Mouse (Mus musculus): ENCODE measurements around the gene Tcp11x2. TPM values are rescaled to one million over a fixed set of nuclear protein-coding genes. Genes with fewer than 3 reads are reported as not detected.

Gene Tcp11x2
- not detected for total RNA-seq (2023)

DNA sequence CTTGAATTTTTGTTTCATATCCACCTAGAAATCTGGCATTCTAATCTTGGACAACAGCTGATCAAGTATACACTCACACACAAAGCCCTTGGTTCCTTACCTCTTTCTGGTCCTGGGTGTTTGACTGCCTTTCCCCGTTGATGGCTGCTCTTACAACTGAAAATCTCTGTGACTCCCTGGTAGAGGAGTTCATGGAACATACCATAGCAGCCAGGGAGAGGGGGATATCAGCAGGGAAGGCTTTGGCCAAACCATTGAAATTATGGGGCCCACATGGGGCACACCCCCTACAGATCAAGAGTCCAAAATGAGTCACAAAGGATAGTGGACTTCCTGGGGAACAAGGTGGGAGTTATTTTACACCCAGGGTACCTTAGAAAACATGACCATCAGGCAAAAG, at the start of gene Tcp11x2:
TSS of gene Tcp11x2 (minus strand) at position 158 of the 400 bp plus-strand sequence.

GRCm38 (mm10) chrX:135742304-135743055, 48.9 kb upstream of the Tcp11x2 start, which contains the start of the genes Armcx5 and Gprasp1:
TSS of gene Armcx5 (plus strand) at chrX:135742733.
TSS of gene Gprasp1 (plus strand) at chrX:135742733.

DNA sequence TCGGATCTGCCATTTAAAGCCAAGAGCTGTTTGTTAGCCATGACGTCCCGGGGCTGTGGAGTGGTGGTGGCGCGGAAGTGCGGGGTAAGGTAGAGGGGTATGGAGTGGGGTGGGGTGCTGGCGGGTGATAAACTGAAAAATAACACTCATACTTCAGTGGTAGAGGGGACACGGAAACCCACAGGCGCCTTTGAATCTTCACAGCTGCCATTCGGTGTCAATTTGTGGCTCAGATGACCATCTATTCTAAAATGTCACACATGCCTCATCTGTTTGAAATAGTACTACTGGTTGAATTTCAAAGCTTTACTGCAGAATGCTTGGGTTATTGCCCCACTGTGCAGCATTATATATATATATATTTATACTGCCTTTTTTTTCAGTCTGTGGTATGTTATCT, 31.6 kb upstream of the Tcp11x2 start, which contains the start of gene Tmsb15a:
TSS of gene Tmsb15a (minus strand) at position 101 of the 400 bp plus-strand sequence.

DNA sequence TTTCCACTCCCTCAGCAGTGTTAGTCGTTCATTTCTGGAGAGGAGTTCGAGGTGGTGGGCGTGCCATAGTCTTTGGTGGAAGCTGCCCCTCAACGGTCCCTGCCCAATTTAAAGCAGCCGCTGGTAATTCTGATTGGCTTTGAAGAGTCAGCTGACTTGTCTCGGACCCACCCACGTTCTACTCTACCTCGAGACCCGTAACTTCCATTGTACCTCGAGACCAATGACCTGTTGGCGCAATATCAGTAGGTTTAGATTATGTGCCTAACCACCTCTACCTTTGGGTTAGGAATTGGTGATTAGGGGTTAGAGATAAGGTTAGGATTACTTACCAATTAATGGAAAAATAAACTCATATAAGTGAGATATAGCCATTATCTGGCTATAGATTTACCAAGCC, 66.0 kb downstream of the Tcp11x2 start, which contains the start of gene Prame:
TSS of gene Prame (minus strand) at position 101 of the 400 bp plus-strand sequence.

Other genes with a start within 250 kb of the Tcp11x2 start
- not detected for gene AV320801, start 199.2 kb downstream of the Tcp11x2 start, total RNA-seq (2023)
- not detected for gene Nxf7, start 95.0 kb downstream of the Tcp11x2 start, total RNA-seq (2023)
- gene Prame, start 66.1 kb downstream of the Tcp11x2 start, total RNA-seq (2023), result not detected
- gene Tmsb15a, start 31.5 kb upstream of the Tcp11x2 start, total RNA-seq (2023), result not detected
- 10 to 100 TPM; 35.6 to 42.4 TPM for gene Armcx5, start 48.9 kb upstream of the Tcp11x2 start, total RNA-seq (2023)
- 10 to 100 TPM; 59.1 to 65.7 TPM for gene Gprasp1, start 48.9 kb upstream of the Tcp11x2 start, total RNA-seq (2023)
- 10 to 100 TPM; 20.5 to 24.5 TPM for gene Bhlhb9, start 103.8 kb upstream of the Tcp11x2 start, total RNA-seq (2023)
- 10 to 100 TPM; 15.7 to 19.9 TPM for gene Gprasp2, start 145.2 kb upstream of the Tcp11x2 start, total RNA-seq (2023)